In genomic region chr6:83166243-83166630, GRCm38 (mm10) we compare ENCODE assay signal across 8 mouse cellular contexts. TPM values are rescaled to one million over a fixed set of nuclear protein-coding genes. Genes with fewer than 3 reads are reported as not detected.
DNase-seq lines count a peak whose midpoint lies in the region; ATAC-seq and TF ChIP-seq lines count a peak whose summit lies in the region.

No protein-coding gene starts in this region.

- peak overlapping the region; percentile 90 for H3K9ac ChIP-seq in heart, embryonic 12.5 days
- H3K9ac ChIP-seq in embryonic facial prominence, embryonic 15.5 days, result peak overlapping the region; percentile 67
- H3K9ac ChIP-seq in limb, embryonic 15.5 days, result peak overlapping the region; percentile 89

- TF ChIP-seq CTCF in small intestine, adult 2 months (IDR thresholded peaks at IDR 0.05; ENCODE audit: extremely low read depth, insufficient read length, insufficient replicate concordance, low read depth, low read length), result peak; percentile 11; the same call in 1 of the 2 replicates

- peak; percentile 12; the same call in 1 of the 2 replicates for ATAC-seq in heart, embryonic 12.5 days (ENCODE audit: insufficient number of reproducible peaks, low FRiP score)
- ATAC-seq in CD4-positive, CD25-positive, alpha-beta regulatory T cell, adult 4 months, result peak; percentile 38
- no peak for ATAC-seq in embryonic facial prominence, embryonic 15.5 days (ENCODE audit: insufficient number of reproducible peaks, low FRiP score, low TSS enrichment, low read depth)
- ATAC-seq in limb, embryonic 15.5 days (ENCODE audit: insufficient number of reproducible peaks, low FRiP score, low TSS enrichment, low read depth), result no peak

- no peaks in the 10 kb centered on the region for H3K9me3 ChIP-seq in heart, embryonic 12.5 days (replicated peaks)
- no peaks in the 10 kb centered on the region for H3K9me3 ChIP-seq in embryonic facial prominence, embryonic 15.5 days (replicated peaks)
- H3K9me3 ChIP-seq in limb, embryonic 15.5 days, result no peaks in the 10 kb centered on the region

- peaks cover 15% of the 10 kb centered on the region for H3K27me3 ChIP-seq in heart, embryonic 12.5 days (replicated peaks)
- peaks cover 17% of the 10 kb centered on the region for H3K27me3 ChIP-seq in embryonic facial prominence, embryonic 15.5 days
- H3K27me3 ChIP-seq in limb, embryonic 15.5 days, result peaks cover 15% of the 10 kb centered on the region
- H3K27me3 ChIP-seq in small intestine, adult 2 months (ENCODE audit: control insufficient read depth, insufficient read depth, low read length), result no peaks in the 10 kb centered on the region

- H3K4me3 ChIP-seq in heart, embryonic 12.5 days, result peak overlapping the region; percentile 80
- H3K4me3 ChIP-seq in embryonic facial prominence, embryonic 15.5 days (replicated peaks), result peak overlapping the region; percentile 85
- peak overlapping the region; percentile 87 for H3K4me3 ChIP-seq in limb, embryonic 15.5 days
- H3K4me3 ChIP-seq in small intestine, adult 2 months (ENCODE audit: low read depth, low read length), result peak overlapping the region; percentile 92

- peaks cover 36% of the 10 kb centered on the region for H3K4me1 ChIP-seq in heart, embryonic 12.5 days (replicated peaks)
- H3K4me1 ChIP-seq in embryonic facial prominence, embryonic 15.5 days, result peaks cover 44% of the 10 kb centered on the region
- peaks cover 42% of the 10 kb centered on the region for H3K4me1 ChIP-seq in limb, embryonic 15.5 days
- H3K4me1 ChIP-seq in small intestine, adult 2 months (ENCODE audit: control insufficient read depth, insufficient read depth, insufficient read length, low read length), result peaks cover 11% of the 10 kb centered on the region

- peak overlapping the region; percentile 90 for H3K4me2 ChIP-seq in heart, embryonic 12.5 days
- peak overlapping the region; percentile 71 for H3K4me2 ChIP-seq in embryonic facial prominence, embryonic 15.5 days (replicated peaks)
- H3K4me2 ChIP-seq in limb, embryonic 15.5 days, result peak overlapping the region; percentile 65

- 0% methylated on average over 12 of the region's 12 CpGs for WGBS in heart, embryonic 12.5 days
- 1% methylated on average over 12 of the region's 12 CpGs for WGBS in embryonic facial prominence, embryonic 15.5 days
- WGBS in limb, embryonic 15.5 days, result under 1% methylated on average over 12 of the region's 12 CpGs
- under 1% methylated on average over 12 of the region's 12 CpGs for WGBS in small intestine, adult 2 months

- TF ChIP-seq POLR2A in small intestine, adult 2 months (IDR thresholded peaks at IDR 0.05; ENCODE audit: low read depth, low read length), result no peak

- H3K27ac ChIP-seq in heart, embryonic 12.5 days (ENCODE audit: poor library complexity, severe bottlenecking), result no peak overlapping the region; the same call in 1 of the 2 replicates
- H3K27ac ChIP-seq in embryonic facial prominence, embryonic 15.5 days (replicated peaks), result peak overlapping the region; percentile 86
- H3K27ac ChIP-seq in limb, embryonic 15.5 days, result peak overlapping the region; percentile 86
- H3K27ac ChIP-seq in small intestine, adult 2 months (ENCODE audit: insufficient read depth, low read depth, low read length), result peak overlapping the region; percentile 3; the same call in 1 of the 2 replicates

- no peak for DNase-seq in heart, adult 11 months
- DNase-seq in frontal cortex, postnatal 25 days (ENCODE audit: low spot score in 2 of 2), result no peak
- DNase-seq in urinary bladder, postnatal 36 days (ENCODE audit: low spot score in 2 of 2), result no peak

- no peaks in the 10 kb centered on the region for H3K36me3 ChIP-seq in heart, embryonic 12.5 days
- no peaks in the 10 kb centered on the region for H3K36me3 ChIP-seq in embryonic facial prominence, embryonic 15.5 days
- H3K36me3 ChIP-seq in limb, embryonic 15.5 days, result no peaks in the 10 kb centered on the region
- H3K36me3 ChIP-seq in small intestine, adult 2 months (ENCODE audit: control insufficient read depth, insufficient read depth, low read length), result no peaks in the 10 kb centered on the region

RNA-seq across cellular contexts. Expression of gene Dctn1, which starts 0.5 kb away (rescaled TPM):
- polyA plus RNA-seq in heart, embryonic 12.5 days (2016; fragmentation: Nextera tagmentation; extraction: Ambion mirVana), result 86.9 and 89.0 TPM in 2 replicates
- polyA plus RNA-seq in CD4-positive, CD25-positive, alpha-beta regulatory T cell, adult 4 months (2017; shearing (Covaris generic)), result 10 to 100 TPM; 14.7 to 18.2 TPM
- polyA plus RNA-seq in embryonic facial prominence, embryonic 15.5 days (2015; fragmentation: Nextera tagmentation; extraction: Ambion mirVana), result 98.7 and 103 TPM in 2 replicates
- 90.3 and 91.9 TPM in 2 replicates for polyA plus RNA-seq in limb, embryonic 15.5 days (2015; fragmentation: Nextera tagmentation; extraction: Ambion mirVana)
- 77.1 and 168 TPM in 2 replicates for polyA plus RNA-seq in small intestine, adult 2 months (2012; rRNA removed)

RNA-seq across cellular contexts. Expression of gene 1700003E16Rik, which starts 10.0 kb away (rescaled TPM):
- 0.17 and 0.39 TPM in 2 replicates for polyA plus RNA-seq in heart, embryonic 12.5 days (2016; fragmentation: Nextera tagmentation; extraction: Ambion mirVana)
- polyA plus RNA-seq in CD4-positive, CD25-positive, alpha-beta regulatory T cell, adult 4 months (2017; shearing (Covaris generic)), result not detected
- polyA plus RNA-seq in embryonic facial prominence, embryonic 15.5 days (2015; fragmentation: Nextera tagmentation; extraction: Ambion mirVana), result 10.3 and 17.2 TPM in 2 replicates
- 3.1 and 3.4 TPM in 2 replicates for polyA plus RNA-seq in limb, embryonic 15.5 days (2015; fragmentation: Nextera tagmentation; extraction: Ambion mirVana)
- 0.09 TPM in 1 of 2 replicates, not detected in the other for polyA plus RNA-seq in small intestine, adult 2 months (2012; rRNA removed)

RNA-seq across cellular contexts. Expression of gene Wdr54, which starts 10.0 kb away (rescaled TPM):
- polyA plus RNA-seq in heart, embryonic 12.5 days (2016; fragmentation: Nextera tagmentation; extraction: Ambion mirVana), result 4.2 and 6.8 TPM in 2 replicates
- polyA plus RNA-seq in CD4-positive, CD25-positive, alpha-beta regulatory T cell, adult 4 months (2017; shearing (Covaris generic)), result 1 to 10 TPM in 1 of 2 experiments, not detected in 1; 2.1 TPM
- polyA plus RNA-seq in embryonic facial prominence, embryonic 15.5 days (2015; fragmentation: Nextera tagmentation; extraction: Ambion mirVana), result 7.9 and 12.0 TPM in 2 replicates
- polyA plus RNA-seq in limb, embryonic 15.5 days (2015; fragmentation: Nextera tagmentation; extraction: Ambion mirVana), result 4.8 and 5.4 TPM in 2 replicates
- 0.90 and 1.3 TPM in 2 replicates for polyA plus RNA-seq in small intestine, adult 2 months (2012; rRNA removed)

RNA-seq across cellular contexts. Expression of gene Rtkn, which starts 31.0 kb away (rescaled TPM):
- 20.3 and 22.0 TPM in 2 replicates for polyA plus RNA-seq in heart, embryonic 12.5 days (2016; fragmentation: Nextera tagmentation; extraction: Ambion mirVana)
- under 1 TPM in 1 of 2 experiments, not detected in 1; 0.49 TPM for polyA plus RNA-seq in CD4-positive, CD25-positive, alpha-beta regulatory T cell, adult 4 months (2017; shearing (Covaris generic))
- 62.8 and 63.2 TPM in 2 replicates for polyA plus RNA-seq in embryonic facial prominence, embryonic 15.5 days (2015; fragmentation: Nextera tagmentation; extraction: Ambion mirVana)
- polyA plus RNA-seq in limb, embryonic 15.5 days (2015; fragmentation: Nextera tagmentation; extraction: Ambion mirVana), result 76.7 and 79.5 TPM in 2 replicates
- polyA plus RNA-seq in small intestine, adult 2 months (2012; rRNA removed), result 47.3 and 179 TPM in 2 replicates

RNA-seq across cellular contexts. Expression of gene Ino80b, which starts 41.0 kb away (rescaled TPM):
- polyA plus RNA-seq in heart, embryonic 12.5 days (2016; fragmentation: Nextera tagmentation; extraction: Ambion mirVana), result 11.1 and 12.1 TPM in 2 replicates
- 1 to 10 TPM in 1 of 2 experiments, under 1 TPM in 1; 0.56 to 3.3 TPM for polyA plus RNA-seq in CD4-positive, CD25-positive, alpha-beta regulatory T cell, adult 4 months (2017; shearing (Covaris generic))
- polyA plus RNA-seq in embryonic facial prominence, embryonic 15.5 days (2015; fragmentation: Nextera tagmentation; extraction: Ambion mirVana), result 18.2 and 18.5 TPM in 2 replicates
- 9.9 and 10.0 TPM in 2 replicates for polyA plus RNA-seq in limb, embryonic 15.5 days (2015; fragmentation: Nextera tagmentation; extraction: Ambion mirVana)
- 30.3 and 70.3 TPM in 2 replicates for polyA plus RNA-seq in small intestine, adult 2 months (2012; rRNA removed)

Comparison
In these comparisons a context has a peak if more than half of its experiments do, and no peak if none do; other contexts are left out.
1. ATAC-seq: peak in heart, embryonic 12.5 days (single experiment) and CD4-positive, CD25-positive, alpha-beta regulatory T cell, adult 4 months (single experiment); none in embryonic facial prominence, embryonic 15.5 days (single experiment) and limb, embryonic 15.5 days (single experiment).
2. Peak in every context shown above with its lines, with median percentiles within 50 percentile points of each other: H3K4me2 ChIP-seq, H3K4me3 ChIP-seq and H3K9ac ChIP-seq.